Mouse (Mus musculus) limb, embryonic 11.5 days (tissue): Measurements from ENCODE around the gene Mllt3. TPM values are rescaled to one million over a fixed set of nuclear protein-coding genes. Genes with fewer than 3 reads are reported as not detected.

ENCODE experiments used
- ATAC-seq: fragments of 200-750 bp; cut with Nextera tagmentation; 2 replicates; pipeline ENCODE4 v1.8.0; 2017; ENCODE audit warnings: low read depth; ENCODE audit not compliant: insufficient number of reproducible peaks, low FRiP score, low TSS enrichment
- DNase-seq: peaks from one replicate; pipeline ENCODE4 v3.0.0-alpha.2; 2015; ENCODE audit warnings: low spot score
- H3K27ac ChIP-seq: fragments of 300-500 bp; sonication (generic); replicated peaks from 2 replicates; pipeline ENCODE4 v1.5.1; 2014; ENCODE audit warnings: low read depth, mild to moderate bottlenecking, low read length
- H3K27me3 ChIP-seq: fragments of 300-500 bp; sonication (generic); 2 replicates; pipeline ENCODE4 v1.6.1; 2014; ENCODE audit warnings: mild to moderate bottlenecking, low read length, mixed read lengths; ENCODE audit not compliant: control insufficient read depth, insufficient read depth
- H3K36me3 ChIP-seq: fragments of 300-500 bp; sonication (generic); 2 replicates; pipeline ENCODE4 v1.6.1; 2014; ENCODE audit warnings: mild to moderate bottlenecking, low read length, moderate library complexity, mixed read lengths; ENCODE audit not compliant: control insufficient read depth, insufficient read depth
- H3K4me1 ChIP-seq: fragments of 300-500 bp; sonication (generic); 2 replicates; pipeline ENCODE4 v1.6.1; 2014; ENCODE audit warnings: low read length, mixed read lengths; ENCODE audit not compliant: control insufficient read depth, insufficient read depth
- H3K4me2 ChIP-seq: fragments of 300-500 bp; sonication (generic); 2 replicates; pipeline ENCODE4 v1.6.1; 2014; ENCODE audit warnings: low read depth, mild to moderate bottlenecking, moderate library complexity; ENCODE audit not compliant: severe bottlenecking
- H3K4me3 ChIP-seq: fragments of 300-500 bp; sonication (generic); 2 replicates; pipeline ENCODE4 v1.5.1; 2014; ENCODE audit warnings: low read depth, low read length
- H3K9ac ChIP-seq: fragments of 300-500 bp; sonication (generic); 2 replicates; pipeline ENCODE4 v1.6.1; 2014; ENCODE audit warnings: mild to moderate bottlenecking, low read length
- H3K9me3 ChIP-seq: fragments of 300-500 bp; sonication (generic); 2 replicates; pipeline ENCODE4 v1.6.1; 2016; ENCODE audit warnings: low read length; ENCODE audit not compliant: control insufficient read depth
- WGBS: fragments of 180-500 bp; shearing (Covaris S2); extraction: QIAGEN DNeasy Blood & Tissue Kit; methylation state at CpG from one replicate; pipeline ENCODE4 v1.1.7; 2014; 5-methylcytosine and 5-hydroxymethylcytosine counted together
- polyA plus RNA-seq: library from polyadenylated mRNA; unstranded; fragments of >200 nt; fragmentation: Nextera tagmentation; extraction: Ambion mirVana; gene quantifications from 2 replicates; pipeline ENCODE4 v1.2.1, GENCODE M21; 2014

Mllt3 gene
- polyA plus RNA-seq, 1 experiment from 2014 or later = 60.0 TPM

DNA sequence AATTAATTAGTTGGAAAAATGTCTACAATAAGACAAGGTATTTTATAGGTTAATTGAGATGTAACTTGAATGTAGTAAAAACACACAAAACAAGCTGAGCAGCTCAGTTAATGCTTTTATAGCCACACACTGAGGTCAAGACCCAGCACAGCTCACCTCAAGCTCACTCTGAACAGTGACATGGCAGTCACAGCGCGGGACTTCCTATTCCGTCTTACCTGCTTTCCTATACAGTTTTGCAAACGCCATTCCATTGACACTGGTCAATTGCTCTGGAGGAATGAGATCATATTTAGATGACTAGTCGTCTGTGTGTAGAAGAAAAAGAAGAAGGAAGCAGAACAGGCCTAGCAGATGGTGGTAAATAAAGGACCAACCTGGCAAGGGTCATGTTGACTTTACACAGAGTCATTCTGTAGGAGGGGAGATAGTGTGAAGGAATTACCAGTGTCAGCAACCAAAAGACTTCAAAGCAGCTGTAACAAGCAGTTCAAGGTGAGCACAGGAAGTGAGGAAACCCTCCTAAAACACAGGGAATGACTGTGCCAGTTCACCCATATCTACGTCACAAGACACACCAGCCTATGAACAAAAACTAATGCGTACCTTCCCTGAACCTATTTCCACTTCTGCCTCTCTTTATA lies 217.6 kb downstream of the Mllt3 start:
- DNase-seq = no peak
- Histone ChIP-seq H3K27ac (no peak overlapping the region), H3K36me3 (no peaks in the 10 kb centered on the region), H3K4me2 (no peak overlapping the region), H3K4me3 (no peak overlapping the region), H3K9me3 (no peaks in the 10 kb centered on the region), H3K4me1 (no peaks in the 10 kb centered on the region), H3K27me3 (no peaks in the 10 kb centered on the region), H3K9ac (no peak overlapping the region)
- no peak for ATAC-seq
- 74% methylated on average over 7 of the region's 7 CpGs for WGBS

DNA sequence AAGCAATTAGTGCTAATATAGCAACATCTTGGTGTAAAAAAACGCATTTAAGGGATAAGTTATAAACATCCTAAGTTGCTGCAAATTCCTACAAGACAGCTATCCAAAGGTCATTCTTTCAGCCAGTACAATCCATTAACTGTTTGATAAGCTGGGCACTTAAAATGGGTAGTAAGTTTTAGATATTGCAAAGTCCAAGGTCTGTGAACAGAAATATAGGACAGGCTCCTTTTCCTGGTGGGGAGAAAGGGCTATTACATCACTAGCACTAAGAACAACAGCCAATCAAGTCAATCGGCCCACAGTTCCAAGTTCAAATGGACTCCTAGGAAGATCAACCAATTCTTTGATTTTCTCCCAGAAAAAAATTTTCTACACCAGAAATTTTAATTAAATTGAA lies 221.3 kb downstream of the Mllt3 start:
- Histone ChIP-seq H3K9me3 (no peaks in the 10 kb centered on the region), H3K9ac (no peak overlapping the region), H3K36me3 (no peaks in the 10 kb centered on the region), H3K27me3 (no peaks in the 10 kb centered on the region), H3K4me1 (no peaks in the 10 kb centered on the region), H3K4me2 (no peak overlapping the region), H3K27ac (no peak overlapping the region), H3K4me3 (no peak overlapping the region)
- DNase-seq = no peak
- whole genome bisulfite sequencing = 85% methylated on average over 2 of the region's 2 CpGs
- ATAC-seq = no peak

- no peaks in the 10 kb centered on the region for H3K9me3 ChIP-seq
- no peak for DNase-seq
- H3K27ac ChIP-seq = no peak overlapping the region
- H3K4me3 ChIP-seq = no peak overlapping the region
- WGBS = 26% methylated on average over 6 of the region's 6 CpGs
- H3K36me3 ChIP-seq = no peaks in the 10 kb centered on the region
- no peak for ATAC-seq
- no peak overlapping the region for H3K9ac ChIP-seq
- H3K4me2 ChIP-seq = no peak overlapping the region
- no peaks in the 10 kb centered on the region for H3K27me3 ChIP-seq
- H3K4me1 ChIP-seq = 0 out of 2 replicates have a peak, but pooled peaks cover 3% of the 10 kb centered on the region
Observed at GRCm38 (mm10) chr4:87806196-87806987, 226.8 kb downstream of the Mllt3 start.

DNA sequence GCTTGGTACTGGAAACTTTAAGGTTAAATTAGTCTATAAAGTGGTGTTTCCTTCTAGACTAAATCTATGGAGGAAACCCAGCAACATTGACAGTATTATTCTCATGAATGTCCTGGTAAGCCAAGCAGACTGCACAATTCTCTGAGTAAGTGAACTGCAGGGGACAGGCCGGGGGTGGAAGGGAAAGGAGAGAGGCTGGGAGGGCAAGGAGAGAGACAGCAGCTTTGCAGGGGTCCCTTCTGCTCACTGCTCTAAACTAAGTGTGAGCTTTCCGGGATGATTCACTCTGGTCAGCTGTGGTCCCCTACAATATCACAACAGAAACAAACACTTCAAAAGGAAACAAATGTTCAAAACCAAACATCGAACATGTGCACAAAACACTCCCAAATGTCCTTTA lies 228.6 kb downstream of the Mllt3 start:
- H3K27me3 ChIP-seq = no peaks in the 10 kb centered on the region
- ATAC-seq (no peak), DNase-seq (no peak)
- H3K4me2 ChIP-seq = no peak overlapping the region
- H3K9ac ChIP-seq = no peak overlapping the region
- H3K36me3 ChIP-seq = no peaks in the 10 kb centered on the region
- no peak overlapping the region for H3K27ac ChIP-seq
- H3K9me3 ChIP-seq = no peaks in the 10 kb centered on the region
- WGBS = 35% methylated on average over 3 of the region's 3 CpGs
- no peak overlapping the region for H3K4me3 ChIP-seq
- peaks cover 6% of the 10 kb centered on the region; the same call in 1 of the 2 replicates for H3K4me1 ChIP-seq

DNA sequence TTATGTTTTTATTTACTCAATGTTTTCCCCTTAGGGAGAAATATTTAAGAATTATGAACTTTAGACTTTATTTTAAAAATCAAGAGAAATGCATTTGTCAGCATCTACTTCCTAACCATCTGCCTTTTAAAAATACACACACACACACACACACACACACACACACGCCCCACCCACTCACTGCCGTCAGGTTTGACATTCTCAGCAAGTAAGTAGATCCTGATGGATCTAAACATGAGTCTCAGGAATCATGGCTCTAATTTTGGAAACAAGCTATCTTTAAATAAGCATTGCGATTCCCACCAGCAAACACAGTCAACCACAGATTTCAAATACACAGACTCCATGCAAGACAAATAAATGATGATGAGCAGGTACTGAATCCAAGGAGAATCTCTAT lies 229.9 kb downstream of the Mllt3 start:
- Histone ChIP-seq H3K9ac (no peak overlapping the region), H3K4me3 (no peak overlapping the region), H3K27me3 (no peaks in the 10 kb centered on the region), H3K4me1 (peaks cover 6% of the 10 kb centered on the region; the same call in 1 of the 2 replicates), H3K36me3 (no peaks in the 10 kb centered on the region), H3K4me2 (no peak overlapping the region), H3K27ac (no peak overlapping the region), H3K9me3 (no peaks in the 10 kb centered on the region)
- WGBS = 73% methylated on average over 3 of the region's 3 CpGs
- no peak for ATAC-seq
- DNase-seq = no peak

- Histone ChIP-seq H3K9me3 (no peaks in the 10 kb centered on the region), H3K36me3 (no peaks in the 10 kb centered on the region), H3K4me3 (no peak overlapping the region), H3K27me3 (no peaks in the 10 kb centered on the region), H3K4me2 (no peak overlapping the region), H3K4me1 (peaks cover 6% of the 10 kb centered on the region; the same call in 1 of the 2 replicates), H3K27ac (no peak overlapping the region), H3K9ac (no peak overlapping the region)
- ATAC-seq (no peak), DNase-seq (no peak)
- 50% methylated on average over 4 of the region's 4 CpGs for WGBS
Observed at GRCm38 (mm10) chr4:87802140-87802539, 231.0 kb downstream of the Mllt3 start.

GRCm38 (mm10) chr4:87801332-87801731 lies 231.8 kb downstream of the Mllt3 start:
- Histone ChIP-seq H3K9ac (no peak overlapping the region), H3K9me3 (no peaks in the 10 kb centered on the region), H3K4me3 (no peak overlapping the region), H3K4me1 (peaks cover 6% of the 10 kb centered on the region; the same call in 1 of the 2 replicates), H3K4me2 (no peak overlapping the region), H3K27ac (no peak overlapping the region), H3K36me3 (no peaks in the 10 kb centered on the region), H3K27me3 (no peaks in the 10 kb centered on the region)
- WGBS = 86% methylated on average over 3 of the region's 3 CpGs
- ATAC-seq (no peak), DNase-seq (no peak)

- no peak overlapping the region for H3K27ac ChIP-seq
- peaks cover 11% of the 10 kb centered on the region; the same call in 1 of the 2 replicates for H3K4me1 ChIP-seq
Observed at GRCm38 (mm10) chr4:87800276-87800675, 232.9 kb downstream of the Mllt3 start.

More at GRCm38 (mm10) chr4:87800276-87800675, 232.9 kb downstream of the Mllt3 start:
- Histone ChIP-seq H3K9ac (no peak overlapping the region), H3K4me3 (no peak overlapping the region), H3K9me3 (no peaks in the 10 kb centered on the region), H3K27me3 (no peaks in the 10 kb centered on the region), H3K4me2 (no peak overlapping the region), H3K36me3 (no peaks in the 10 kb centered on the region)
- DNase-seq (no peak), ATAC-seq (no peak)
- WGBS = 2% methylated on average over 1 of the region's 1 CpGs
